Mouse (Mus musculus) megakaryocyte, embryonic 14.5 days (primary cell): ENCODE results near the gene Plcl1.

ENCODE experiments used
- FLI1 ChIP-seq: IDR thresholded peaks from 2 replicates; pipeline ENCODE4 v1.6.1; 2012; ENCODE audit warnings: low read length, inconsistent platforms, mixed read lengths
- GATA1 ChIP-seq: IDR thresholded peaks from 3 replicates; pipeline ENCODE4 v1.6.1; 2012; ENCODE audit warnings: mixed read lengths, low read length, inconsistent platforms, borderline replicate concordance

DNA sequence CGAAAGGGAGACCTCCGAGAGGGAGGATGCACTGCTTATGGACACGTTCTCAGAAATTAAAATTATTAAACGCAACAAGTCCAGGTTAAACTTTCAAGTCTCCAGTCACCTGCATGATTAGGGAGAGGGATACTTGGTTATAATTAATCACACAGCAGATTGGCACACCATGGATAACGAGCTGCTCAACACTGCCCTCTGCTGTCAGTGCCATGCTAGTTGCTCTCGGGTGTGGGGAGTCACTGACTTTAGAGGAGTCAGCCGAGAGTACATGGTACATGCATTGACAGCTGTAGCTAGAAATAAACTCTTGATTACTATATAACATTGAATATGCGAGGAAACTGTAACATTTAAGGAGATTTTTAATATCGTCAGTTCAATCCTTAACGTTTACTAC is 350.0 kb downstream of the Plcl1 start:
- TF ChIP-seq FLI1 = no peak
- no peak for TF ChIP-seq GATA1
